Mouse (Mus musculus) liver, adult (tissue): Measurements from ENCODE around the gene Inhbc.

ENCODE experiments used
- GATA4 ChIP-seq: IDR thresholded peaks from 2 replicates; pipeline ENCODE4 v1.6.1; 2014; ENCODE audit warnings: mild to moderate bottlenecking, low read length; ENCODE audit not compliant: insufficient replicate concordance

Gene Inhbc

DNA sequence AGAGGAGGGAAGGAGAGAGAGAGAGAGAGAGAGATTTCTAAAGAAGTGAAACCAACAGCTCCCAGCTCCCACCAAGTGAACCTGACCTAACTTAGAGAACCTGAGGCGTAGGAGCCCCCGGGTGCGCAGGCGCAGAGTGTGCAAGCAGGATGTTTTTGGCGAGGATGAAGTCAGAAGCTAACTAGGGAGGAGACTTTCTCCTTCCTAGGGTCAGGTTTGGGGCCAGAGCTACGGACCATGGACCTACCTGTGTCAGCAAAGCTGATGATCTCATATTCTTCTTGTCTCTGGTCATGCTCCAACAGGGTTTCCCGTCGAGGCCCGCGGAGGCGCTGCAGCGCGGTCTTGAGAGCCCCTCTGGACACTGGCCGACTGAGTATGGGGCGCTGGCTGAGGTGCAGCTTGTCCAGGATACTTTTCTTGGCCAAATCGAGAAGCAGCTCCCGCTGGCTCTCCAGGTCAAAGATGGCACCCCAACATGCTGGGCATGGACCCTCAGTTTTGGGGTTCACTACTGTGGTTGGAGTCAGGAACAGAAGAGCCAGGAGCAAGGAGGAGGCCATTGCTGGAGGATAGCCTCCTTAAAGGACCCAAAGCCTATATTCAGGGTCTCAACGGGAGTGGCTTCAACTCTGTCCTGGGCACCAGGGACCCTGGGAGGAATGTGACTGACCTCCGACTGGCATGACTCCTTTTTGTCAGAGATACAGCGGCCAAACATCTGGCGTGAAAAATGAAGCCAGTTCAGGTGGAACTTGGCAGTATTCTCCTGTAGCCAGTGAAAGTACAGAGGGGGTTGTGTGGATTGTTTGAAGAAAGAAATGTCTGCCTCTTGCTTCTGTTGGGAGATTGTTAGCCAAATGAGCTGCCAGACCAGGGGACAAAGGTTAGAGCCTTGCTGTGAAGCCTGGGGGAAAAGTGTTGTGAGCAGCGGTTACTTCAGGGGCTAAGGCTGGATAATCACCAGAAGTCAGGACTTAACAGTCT is at the start of gene Inhbc:
Inhbc (minus strand) TSS at position 598 of the 987 bp plus-strand sequence.
- no peak for TF ChIP-seq GATA4

DNA sequence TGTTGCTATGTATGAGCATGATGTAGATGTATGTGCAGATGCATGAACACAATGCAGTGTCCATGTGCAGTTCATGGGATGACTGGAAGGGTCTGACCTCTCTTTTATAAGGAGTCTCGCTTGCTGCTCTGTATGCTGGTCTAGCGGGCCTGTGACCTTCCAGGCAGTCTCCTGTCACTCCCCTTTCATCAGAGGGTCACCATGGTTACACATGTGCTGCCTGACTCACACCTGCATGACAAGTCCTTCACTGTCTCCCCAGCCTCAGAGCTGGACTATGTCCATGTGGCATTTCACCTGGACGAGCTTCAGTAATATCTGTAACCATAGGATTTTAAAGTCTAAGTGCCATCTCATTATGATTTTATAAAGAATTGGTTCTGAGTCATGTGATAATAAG is 43.9 kb upstream of the Inhbc start:
- TF ChIP-seq GATA4, result no peak

GRCm38 (mm10) chr10:127413585-127413984 is 43.4 kb upstream of the Inhbc start:
- no peak for TF ChIP-seq GATA4

GRCm38 (mm10) chr10:127412776-127413175 is 42.5 kb upstream of the Inhbc start:
- no peak for TF ChIP-seq GATA4

DNA sequence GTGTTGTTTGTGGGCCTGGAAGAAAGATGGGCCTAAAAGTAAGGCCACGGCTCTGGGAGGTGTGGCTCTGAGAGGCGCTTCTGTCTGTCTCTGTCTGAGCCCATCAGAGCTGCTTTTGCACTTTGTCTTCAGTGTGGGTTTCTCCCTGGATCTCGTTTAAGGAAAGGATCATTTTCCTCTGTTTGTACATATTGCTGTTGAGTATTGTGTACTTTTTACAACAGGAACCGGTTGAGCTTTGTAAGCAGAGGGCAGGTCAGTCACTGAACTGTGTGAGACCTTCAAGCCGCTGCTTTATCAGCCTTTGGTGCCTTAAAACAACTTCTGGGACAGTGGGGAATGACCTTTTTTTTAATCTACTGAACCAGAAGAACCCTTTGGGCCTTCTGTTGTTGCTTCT is 41.9 kb upstream of the Inhbc start:
- no peak for TF ChIP-seq GATA4

DNA sequence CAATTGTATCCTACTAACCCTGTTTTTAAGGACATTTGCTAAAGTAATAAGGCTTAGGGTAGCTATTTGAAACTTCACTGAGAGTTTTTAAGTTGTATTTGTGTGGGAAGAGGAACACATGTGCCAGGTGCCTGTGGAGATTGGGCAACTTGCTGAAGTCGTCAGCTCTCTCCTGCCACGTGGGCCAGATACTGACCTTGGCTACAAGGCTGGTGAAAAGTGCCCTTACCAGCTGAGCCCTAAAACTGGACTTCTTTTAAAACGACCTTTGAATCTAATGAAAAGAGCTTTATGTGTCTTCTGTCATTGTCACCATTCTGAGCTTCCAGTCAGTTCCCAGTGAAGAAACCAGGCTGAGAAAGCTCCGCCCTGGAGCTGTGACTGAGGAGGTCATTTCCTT is 37.2 kb upstream of the Inhbc start:
- TF ChIP-seq GATA4, result no peak

DNA sequence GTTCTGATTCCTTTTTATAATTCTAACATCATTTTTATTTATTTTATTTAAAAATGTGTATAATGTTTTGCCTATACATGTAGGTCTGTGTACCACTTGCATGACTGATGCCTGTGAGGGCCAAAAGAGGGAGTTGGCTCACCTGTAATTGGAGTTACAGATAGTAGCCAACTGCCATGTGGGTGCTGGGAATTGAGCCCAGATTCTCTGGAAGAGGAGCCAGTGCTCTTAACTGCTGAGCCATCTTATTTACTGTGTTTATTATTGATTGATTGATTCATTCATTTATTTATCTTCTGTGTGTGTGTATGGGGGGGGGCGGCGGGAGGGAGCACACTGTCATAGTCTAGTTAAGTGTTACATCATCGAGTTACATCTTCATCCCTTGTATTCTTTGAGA is 34.5 kb upstream of the Inhbc start:
- no peak for TF ChIP-seq GATA4

DNA sequence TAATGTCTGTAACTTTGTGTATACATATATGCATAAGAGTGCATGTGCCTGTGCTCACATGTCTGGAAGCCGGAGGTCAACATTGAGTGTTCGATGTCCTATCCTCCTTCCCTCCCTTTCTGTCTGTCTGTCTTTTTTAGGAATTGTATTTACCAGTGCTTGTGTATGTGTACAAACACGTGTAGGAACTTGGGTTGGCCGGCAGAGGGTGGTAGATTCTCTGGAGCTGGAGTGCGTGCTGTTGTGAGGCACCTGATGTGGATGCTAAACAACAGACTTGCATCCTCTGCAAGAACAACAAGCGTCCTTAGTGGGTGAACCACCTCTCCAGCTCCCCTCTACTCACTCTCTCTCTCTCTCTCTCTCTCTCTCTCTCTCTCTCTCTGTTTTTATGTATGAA is 21.5 kb upstream of the Inhbc start:
- TF ChIP-seq GATA4, result no peak

DNA sequence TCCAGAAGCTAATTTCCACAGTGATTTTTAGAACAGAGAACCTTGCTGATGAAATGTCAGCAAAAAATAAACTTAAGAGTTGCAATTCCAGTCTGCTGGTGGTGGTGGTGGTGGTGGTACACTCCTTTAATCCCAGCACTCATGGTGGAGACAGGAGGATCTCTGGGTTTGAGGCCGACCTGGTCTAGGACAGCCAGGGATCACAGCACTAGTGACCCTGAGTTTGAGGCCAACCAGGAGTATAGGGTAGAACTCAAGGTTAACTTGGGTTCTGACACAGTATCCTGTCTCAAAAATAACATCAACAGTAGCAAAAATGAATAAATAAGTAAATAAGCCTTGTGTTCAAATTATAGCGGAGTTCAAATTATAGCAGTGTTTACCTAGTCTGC is 11.5 kb upstream of the Inhbc start:
- TF ChIP-seq GATA4, result no peak

DNA sequence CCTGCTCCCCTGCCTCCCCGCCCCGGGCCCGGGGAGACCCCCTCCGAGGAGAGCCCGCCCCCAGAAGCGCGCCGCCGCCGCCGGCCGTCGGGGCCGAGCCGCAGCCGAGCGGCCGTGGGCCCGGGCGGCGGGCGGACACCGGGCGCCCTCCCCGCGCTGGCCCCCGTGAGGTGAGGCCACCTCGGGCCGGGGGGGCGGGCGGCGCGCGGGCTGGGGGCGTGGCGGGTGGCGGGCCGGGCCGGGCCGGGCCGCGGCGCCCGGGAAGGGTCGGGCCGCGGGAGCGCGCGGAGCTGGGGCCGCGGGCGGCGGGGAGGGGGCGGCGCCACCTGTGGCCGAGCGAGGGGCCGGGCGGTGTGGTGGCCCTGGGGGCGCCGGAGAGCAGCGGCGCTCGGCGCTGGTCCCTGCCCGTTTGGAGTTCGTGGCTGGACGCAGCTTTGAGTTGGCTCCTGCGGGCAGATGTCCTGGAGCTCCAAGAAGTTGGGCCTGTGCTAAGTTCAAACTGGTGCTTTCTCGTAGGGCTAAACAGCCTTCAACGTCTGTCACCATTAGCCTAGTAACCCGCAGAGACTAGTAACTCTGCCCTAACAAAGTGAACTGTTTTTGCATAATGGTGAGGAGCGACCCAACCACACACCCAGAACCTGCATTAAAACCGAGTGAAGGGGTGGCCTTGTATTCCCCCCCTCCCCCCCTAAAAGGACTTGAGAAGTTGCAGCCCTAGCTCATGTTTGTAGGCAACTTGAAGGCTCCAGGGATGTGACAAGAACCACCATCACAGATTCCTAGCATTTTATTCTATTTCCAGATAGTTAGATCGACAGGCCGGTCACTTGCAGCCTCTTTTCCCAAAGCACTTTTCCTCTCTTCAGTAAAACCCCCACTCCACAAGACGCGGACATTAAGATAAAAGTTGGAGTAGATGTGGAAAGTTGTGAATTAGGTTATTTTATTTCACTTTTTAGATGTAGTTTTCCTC is 10.8 kb upstream of the Inhbc start:
- TF ChIP-seq GATA4, result no peak

GRCm38 (mm10) chr10:127380251-127380691 is 10.0 kb upstream of the Inhbc start, which contains the start of gene R3hdm2:
Gene R3hdm2 (plus strand): TSS chr10:127380327.
- no peak for TF ChIP-seq GATA4

GRCm38 (mm10) chr10:127379654-127380053 is 9.4 kb upstream of the Inhbc start:
- no peak for TF ChIP-seq GATA4

GRCm38 (mm10) chr10:127377700-127378099 is 7.5 kb upstream of the Inhbc start:
- TF ChIP-seq GATA4, result no peak

DNA sequence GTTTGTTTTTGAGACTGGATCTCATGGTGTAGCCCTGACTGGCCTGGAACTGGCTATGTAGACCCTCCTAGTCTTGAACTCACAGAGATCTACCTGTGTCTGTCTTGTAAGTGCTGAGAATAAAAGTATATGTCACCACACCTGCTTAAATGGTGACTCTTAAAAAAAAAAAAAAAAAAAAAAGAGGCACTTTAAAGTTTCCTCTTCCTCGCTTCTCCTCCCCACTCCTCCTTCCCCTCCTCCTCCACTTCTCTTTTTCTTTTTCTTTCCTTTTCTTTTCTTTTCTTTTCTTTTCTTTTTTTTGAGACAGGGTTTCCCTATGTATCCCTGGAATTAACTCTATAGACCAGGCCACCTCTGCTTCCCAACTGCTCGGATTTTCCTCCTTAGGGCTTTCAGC is 792 bp upstream of the Inhbc start:
- no peak for TF ChIP-seq GATA4

GRCm38 (mm10) chr10:127368273-127368672 is 2.0 kb downstream of the Inhbc start:
- TF ChIP-seq GATA4, result no peak
